Mouse (Mus musculus) frontal cortex, postnatal 25 days (tissue): ENCODE measurements around the gene Plekhs1.
"Not testable (repeated sequence)": the region's sequence is repeated elsewhere in the genome, so short reads cannot be mapped to it uniquely, and the experiment has no call there.

Source experiments
- DNase-seq, 2 experiments: peaks; one replicate each; pipeline ENCODE4 v3.0.0; 2022; ENCODE audit warnings: low spot score in 2 of 2

Plekhs1 gene

DNA sequence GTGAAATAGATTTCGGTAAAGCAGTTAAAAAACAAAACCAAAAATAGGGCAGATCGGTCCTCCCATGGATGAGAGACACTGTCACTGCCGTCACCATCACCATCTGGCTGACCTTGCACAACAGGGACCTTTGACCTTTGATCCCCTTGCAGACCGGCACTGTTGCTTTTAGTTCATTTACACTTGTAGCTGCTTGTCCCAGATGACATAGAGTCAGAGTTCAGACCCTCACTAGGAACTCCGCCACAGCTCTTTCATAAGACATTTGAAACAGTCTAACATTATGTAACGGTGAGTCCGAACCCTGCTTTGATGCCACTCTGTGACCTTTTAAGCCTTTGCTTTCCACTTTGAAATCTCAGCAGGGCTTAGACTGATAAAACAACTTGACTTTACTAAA is 58.0 kb downstream of the Plekhs1 start:
- not testable (repeated sequence) for DNase-seq

DNA sequence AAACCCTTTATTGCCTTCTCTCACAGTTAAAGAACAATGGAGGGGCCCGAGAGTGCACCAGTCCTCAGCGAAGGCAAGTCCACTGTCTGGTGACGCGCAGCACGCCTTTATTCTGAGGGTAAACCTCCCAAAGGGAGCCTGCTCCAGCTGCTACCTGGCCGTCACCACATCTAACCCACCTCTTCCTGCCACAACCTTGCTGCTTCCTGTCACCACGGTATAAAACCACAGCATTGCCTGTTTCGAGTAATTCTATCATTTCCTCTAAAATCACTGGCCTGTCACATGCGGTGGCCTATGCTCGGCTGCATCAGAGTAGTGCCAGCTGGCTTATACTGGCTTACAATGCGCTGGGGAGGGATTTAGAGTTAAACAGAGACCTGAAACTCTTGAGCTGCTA is 69.1 kb downstream of the Plekhs1 start:
- not testable (repeated sequence) for DNase-seq

DNA sequence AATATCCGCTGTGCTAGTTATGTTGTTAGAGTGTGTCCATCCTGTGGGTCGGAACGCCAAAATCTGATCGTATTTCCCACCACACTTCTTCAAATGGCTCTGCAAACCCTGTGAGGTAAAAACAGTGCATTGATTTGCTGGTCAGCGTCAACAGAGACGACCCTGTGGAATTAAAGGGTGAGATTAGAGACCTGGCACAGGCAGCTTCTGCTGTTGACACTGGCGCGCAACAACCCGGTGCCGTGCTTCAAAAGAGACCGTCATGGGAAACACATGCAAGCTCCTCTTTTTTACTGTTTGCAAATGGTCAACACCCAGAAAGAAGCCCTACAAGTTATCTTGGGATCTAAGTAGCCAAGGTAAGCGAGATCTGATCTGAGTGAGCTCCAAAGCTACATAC is 69.8 kb downstream of the Plekhs1 start:
- no peak for DNase-seq

DNA sequence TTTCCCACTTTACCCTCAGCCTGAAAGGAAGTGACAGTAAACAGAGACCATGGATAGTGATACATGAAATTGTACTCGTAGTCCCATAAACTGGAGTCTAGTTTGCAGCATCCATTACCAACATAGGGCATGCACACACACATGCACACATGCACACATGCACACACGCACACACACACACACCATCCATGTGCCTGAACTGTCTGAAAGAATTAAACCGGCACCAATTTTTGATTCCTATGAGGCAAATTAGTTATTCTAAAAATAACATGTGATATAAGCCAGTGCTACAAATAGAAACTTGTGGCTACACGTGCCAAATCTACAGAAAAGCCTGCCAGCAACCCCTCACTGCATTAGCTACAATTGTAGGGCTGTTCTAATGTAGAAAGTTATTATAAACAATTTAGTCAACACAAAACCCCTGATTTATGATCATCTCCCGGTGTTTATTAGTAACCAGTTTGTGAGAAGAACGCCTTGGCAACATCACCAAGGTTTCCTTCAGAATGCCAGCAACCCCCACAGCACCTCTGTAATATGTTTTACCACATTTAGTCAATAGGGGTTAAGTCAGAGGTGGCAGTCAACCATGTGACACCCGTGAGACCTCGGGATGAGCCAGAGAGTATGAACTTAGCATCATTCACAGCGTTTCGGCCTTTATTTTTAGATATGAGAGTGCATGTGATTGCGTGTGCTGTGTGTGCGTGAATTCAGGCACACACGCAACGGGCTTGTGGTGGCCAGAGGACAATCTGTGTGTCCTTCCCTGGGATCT is 72.0 kb downstream of the Plekhs1 start:
- DNase-seq, result no peak

DNA sequence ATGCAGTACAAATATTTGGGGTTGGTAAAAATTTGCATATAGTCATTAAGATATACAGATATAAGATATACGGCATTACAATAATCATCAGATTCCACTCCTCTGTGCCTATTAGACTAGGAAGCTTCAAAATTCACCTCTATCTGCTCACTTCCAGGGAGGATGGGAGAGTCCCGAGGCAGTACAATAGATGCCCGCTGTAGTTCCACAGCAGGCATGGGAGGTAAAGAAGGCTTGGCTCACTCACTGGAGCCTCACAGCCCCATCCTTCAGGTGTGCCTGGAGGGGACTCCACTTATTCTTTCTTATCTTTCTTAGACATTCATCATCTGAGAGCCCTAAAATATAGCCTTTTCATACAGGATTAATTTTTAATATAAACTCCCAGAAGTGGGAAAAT is 72.9 kb downstream of the Plekhs1 start:
- no peak for DNase-seq

DNA sequence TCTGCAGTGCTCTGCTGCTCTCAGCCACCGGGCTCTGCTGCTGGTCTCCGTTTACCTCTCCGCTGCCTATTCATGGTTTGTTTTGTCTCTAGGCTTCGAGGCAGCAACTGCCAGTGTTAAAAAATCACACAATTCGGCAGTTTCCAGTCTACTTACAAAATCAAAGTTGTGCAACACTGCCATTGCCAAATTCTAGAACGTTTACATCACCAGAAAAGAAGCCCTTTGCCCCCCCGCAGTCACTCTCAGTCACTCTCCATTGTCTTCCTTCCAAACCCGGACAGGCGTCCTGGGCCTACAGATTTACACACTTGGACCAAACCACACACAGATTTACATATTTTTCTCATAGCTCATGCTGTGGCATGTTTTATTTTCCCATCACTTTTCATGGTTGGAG is 73.6 kb downstream of the Plekhs1 start:
- DNase-seq, result no peak

DNA sequence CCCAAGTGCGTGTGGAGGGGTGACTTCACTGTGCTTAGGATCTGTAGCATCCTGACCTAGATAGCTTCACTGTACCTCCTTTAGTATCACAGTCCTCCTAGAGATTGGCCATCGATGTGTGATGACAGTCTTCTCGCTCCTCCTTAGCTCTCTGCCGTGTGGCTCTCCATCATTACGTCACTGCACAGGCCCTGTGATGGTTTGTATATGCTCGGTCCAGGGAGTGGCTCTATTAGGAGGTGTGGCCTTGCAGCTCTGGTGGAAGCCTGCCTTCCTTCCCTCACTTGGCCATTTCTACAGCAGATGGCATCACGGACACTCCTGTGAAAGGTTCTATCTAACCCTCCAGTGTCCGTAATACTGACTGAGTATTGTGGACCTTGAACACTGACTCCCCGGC is 74.3 kb downstream of the Plekhs1 start:
- no peak for DNase-seq
